Mouse (Mus musculus): ENCODE data around the gene Olfr1066.
"Not testable (repeated sequence)": the region's sequence is repeated elsewhere in the genome, so short reads cannot be mapped to it uniquely, and the experiment has no call there.

Olfr1066 gene

DNA sequence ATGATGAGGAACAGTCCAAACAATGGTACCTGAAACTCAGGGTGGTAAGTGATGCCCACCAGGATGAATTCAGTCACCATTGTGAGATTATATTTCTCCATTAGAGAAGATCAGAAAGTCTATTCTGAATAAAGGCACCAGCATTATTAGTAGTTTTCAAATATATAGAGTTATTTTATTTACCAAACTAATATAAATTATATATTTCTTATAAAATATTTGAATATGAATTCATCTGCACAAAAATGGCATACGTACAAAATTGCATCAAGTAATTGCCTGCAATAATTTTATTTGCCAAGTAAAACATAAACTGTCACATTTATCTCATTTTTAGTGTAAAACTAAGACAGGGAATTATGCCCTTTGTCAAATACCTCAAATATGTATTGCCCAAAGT, at the start of gene Olfr1066:
Gene Olfr1066 (minus strand): TSS at position 101 of the 400 bp plus-strand sequence.
- no peak for DNase-seq (ENCODE audit: inconsistent age in 2 of 2, low spot score in 1 of 2)

DNA sequence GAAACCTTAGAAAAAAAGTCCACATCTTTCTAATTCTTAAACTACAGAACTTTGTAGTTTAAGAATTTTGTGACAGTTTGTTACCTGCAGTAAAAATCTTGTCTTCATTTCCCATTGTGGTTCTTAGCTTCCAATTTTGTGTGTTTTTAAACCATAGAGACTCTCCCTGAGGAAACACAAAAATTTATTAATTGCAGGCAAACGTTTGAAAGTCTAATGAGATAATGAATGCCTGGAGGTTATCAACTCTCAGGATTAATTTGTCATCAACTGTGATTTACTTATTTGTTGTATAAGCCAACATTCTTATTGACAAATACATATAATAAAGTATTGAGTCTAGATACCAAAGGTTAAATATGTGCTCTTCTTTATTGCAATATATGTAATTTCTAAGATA, 31.2 kb upstream of the Olfr1066 start, which contains the start of gene Olfr228:
Gene Olfr228 (minus strand): TSS at position 101 of the 400 bp plus-strand sequence.
- DNase-seq (ENCODE audit: inconsistent age in 2 of 2, low spot score in 1 of 2): no peak

DNA sequence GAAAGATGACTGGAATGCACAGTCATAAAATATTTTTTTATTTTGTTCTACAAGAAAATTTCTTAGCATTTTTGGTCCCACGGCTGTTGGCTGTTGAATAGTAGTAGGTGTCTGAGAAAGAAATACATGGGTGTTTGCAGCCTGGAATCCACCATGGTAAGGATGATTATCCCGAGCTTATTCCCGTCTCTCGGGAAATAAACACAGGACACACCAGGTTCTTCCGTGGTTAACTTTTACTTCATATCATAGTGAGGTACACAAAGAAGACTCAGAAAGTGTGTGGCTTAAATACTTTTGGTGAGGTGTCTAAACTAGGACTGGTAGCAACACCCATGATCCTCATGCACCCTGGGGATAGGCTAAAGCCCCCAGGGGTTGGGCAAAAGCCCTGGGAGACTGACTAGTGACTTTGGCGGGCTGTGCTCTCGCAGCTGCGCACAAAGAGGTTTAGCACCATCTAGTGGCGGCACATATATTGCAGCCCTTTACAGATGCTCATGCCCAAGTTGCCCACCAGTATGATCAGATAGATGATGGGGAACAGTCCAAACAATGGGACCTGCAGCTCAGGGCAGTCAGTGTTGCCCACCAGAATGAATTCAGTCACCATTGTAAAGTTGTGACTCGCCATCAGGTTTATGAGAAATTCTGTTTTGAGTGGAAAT, 8.5 kb upstream of the Olfr1066 start:
- DNase-seq (ENCODE audit: inconsistent age in 2 of 2, low spot score in 1 of 2): peak; percentile 24 to 76

- DNase-seq (ENCODE audit: inconsistent age in 2 of 2, low spot score in 1 of 2): no peak
These were observed 4.4 kb upstream of the Olfr1066 start for GRCm38 (mm10) chr2:86460434-86460833.

DNA sequence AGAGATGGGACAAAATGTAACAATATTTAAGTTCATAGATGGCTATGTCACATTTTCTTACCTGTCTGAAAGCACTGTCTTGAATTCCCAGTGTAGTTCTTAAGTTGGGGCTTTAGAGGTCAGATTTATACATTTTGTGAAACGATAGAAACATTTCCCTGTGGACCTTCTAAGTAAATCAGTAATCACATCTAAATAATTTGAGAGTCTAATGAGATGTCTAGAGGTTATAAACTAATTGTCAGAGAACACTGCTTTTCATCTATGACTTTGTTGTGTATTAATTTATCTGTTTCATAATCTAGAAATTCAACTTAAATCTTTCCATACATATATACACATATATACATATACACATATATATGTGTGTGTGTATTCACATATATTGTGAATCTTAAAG, 5.6 kb downstream of the Olfr1066 start, which contains the start of gene Olfr1065:
Gene Olfr1065 (minus strand): TSS at position 101 of the 400 bp plus-strand sequence.
- not testable (repeated sequence) for DNase-seq (ENCODE audit: inconsistent age in 2 of 2, low spot score in 1 of 2)

DNA sequence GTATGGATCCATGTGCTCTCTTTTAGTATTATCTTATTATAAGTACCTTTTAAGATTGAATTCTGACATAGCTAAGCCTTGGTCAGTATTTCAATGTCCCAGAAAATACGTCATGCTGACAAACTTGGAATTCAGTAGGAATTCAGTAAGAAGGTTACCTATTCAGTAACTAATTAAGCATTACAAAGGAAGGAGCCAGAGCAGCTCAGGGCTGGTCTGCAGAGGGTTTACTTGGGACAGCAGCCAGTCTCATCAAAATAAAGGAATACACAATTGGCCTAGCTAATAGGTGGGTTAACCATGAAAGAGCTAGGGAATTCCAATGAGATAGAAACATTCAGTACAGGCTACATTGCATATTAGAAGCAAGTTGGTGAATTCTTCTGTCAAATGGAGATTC, 14.0 kb downstream of the Olfr1066 start:
- DNase-seq (ENCODE audit: inconsistent age in 2 of 2, low spot score in 1 of 2): not testable (repeated sequence)

- DNase-seq (ENCODE audit: inconsistent age in 2 of 2, low spot score in 1 of 2): not testable (repeated sequence)
These were observed 27.6 kb downstream of the Olfr1066 start for GRCm38 (mm10) chr2:86428511-86428910.

GRCm38 (mm10) chr2:86426649-86427048, 29.4 kb downstream of the Olfr1066 start, which contains the start of gene Olfr1062:
TSS of gene Olfr1062 (minus strand) at chr2:86426749.
- not testable (repeated sequence) for DNase-seq (ENCODE audit: inconsistent age in 2 of 2, low spot score in 1 of 2)

DNA sequence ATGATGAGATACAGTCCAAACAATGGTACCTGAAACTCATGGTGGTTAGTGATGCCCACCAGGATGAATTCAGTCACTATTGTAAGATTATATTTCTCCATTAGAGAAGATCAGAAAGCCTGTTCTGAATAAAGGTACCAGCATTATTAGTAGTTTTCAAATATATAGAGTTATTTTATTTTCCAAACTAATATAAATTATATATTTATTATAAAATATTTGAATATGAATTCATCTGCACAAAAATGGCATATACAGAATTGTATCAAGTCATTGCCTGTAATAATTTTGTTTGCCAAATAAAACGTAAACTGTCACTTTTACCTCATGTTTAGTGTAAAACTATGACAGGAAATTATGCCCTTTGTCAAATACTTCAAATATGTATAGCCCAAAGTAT, 42.1 kb downstream of the Olfr1066 start, which contains the start of gene Olfr1061:
Gene Olfr1061 (minus strand): TSS at position 101 of the 400 bp plus-strand sequence.
- no peak for DNase-seq (ENCODE audit: inconsistent age in 2 of 2, low spot score in 1 of 2)
